Mouse (Mus musculus) brain, embryonic 14.5 days (tissue): Measurements from ENCODE around the gene Atxn1. TPM values are rescaled to one million over a fixed set of nuclear protein-coding genes. Genes with fewer than 3 reads are reported as not detected.

Experiments used
- DNase-seq: peaks from one replicate; pipeline ENCODE4 v3.0.0-alpha.2; 2011; ENCODE audit warnings: low read depth
- CTCF ChIP-seq: fragments of 200-500 bp; IDR thresholded peaks from 2 replicates; pipeline ENCODE4 v1.5.1; 2012; ENCODE audit warnings: inconsistent platforms, mild to moderate bottlenecking, moderate library complexity, borderline replicate concordance; ENCODE audit not compliant: insufficient read depth, insufficient read length; ENCODE audit errors: extremely low read depth
- POLR2A ChIP-seq: fragments of 200-500 bp; IDR thresholded peaks from 2 replicates; pipeline ENCODE4 v1.6.1; 2012; ENCODE audit warnings: mild to moderate bottlenecking, inconsistent platforms, borderline replicate concordance; ENCODE audit not compliant: poor library complexity, insufficient read depth, insufficient read length, severe bottlenecking; ENCODE audit errors: extremely low read depth
- polyA plus RNA-seq: library from polyadenylated mRNA; depleted of rRNA; stranded (reverse); fragments of >200 nt; gene quantifications from 2 replicates; pipeline ENCODE4 v1.2.3, GENCODE M21; 2012

Gene Atxn1
- polyA plus RNA-seq, 1 experiment: 11.0 TPM

GRCm38 (mm10) chr13:45637324-45637723 lies 327.5 kb downstream of the Atxn1 start:
- DNase-seq: no peak

DNA sequence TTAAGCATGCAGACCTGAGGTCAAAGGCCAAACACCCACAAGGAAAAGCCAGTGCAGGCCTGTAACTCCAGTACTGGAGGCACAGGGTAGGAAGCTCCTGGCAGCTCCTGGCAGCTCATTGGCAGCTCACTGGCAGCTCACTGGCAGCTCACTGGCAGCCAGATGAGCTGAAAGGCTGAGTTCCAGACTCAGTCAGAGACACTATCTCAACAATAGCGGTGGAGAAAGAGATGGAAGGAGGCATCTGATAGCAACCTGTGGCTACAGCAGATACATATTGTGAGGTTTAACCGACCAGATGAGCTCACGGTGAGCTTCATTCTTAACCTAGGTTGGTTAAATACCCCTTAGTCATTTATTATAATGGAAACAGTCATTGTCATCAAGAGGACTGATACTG lies 328.4 kb downstream of the Atxn1 start:
- TF ChIP-seq CTCF (no peak), POLR2A (no peak)
- peak; percentile 37 for DNase-seq

More at GRCm38 (mm10) chr13:45637324-45637723, 327.5 kb downstream of the Atxn1 start:
- TF ChIP-seq POLR2A (no peak), CTCF (peak; percentile 70; the same call in 1 of the 2 replicates)

- DNase-seq: no peak
- no peak for TF ChIP-seq POLR2A
- no peak for TF ChIP-seq CTCF
Observed at GRCm38 (mm10) chr13:45633918-45634317, 330.9 kb downstream of the Atxn1 start.

GRCm38 (mm10) chr13:45632133-45632532 lies 332.7 kb downstream of the Atxn1 start:
- no peak for DNase-seq
- TF ChIP-seq CTCF: peak; percentile 35; the same call in 1 of the 2 replicates
- TF ChIP-seq POLR2A: no peak

- TF ChIP-seq CTCF: no peak
- TF ChIP-seq POLR2A: no peak
- peak; percentile 73 for DNase-seq
Observed at GRCm38 (mm10) chr13:45630518-45631290, 334.1 kb downstream of the Atxn1 start.

DNA sequence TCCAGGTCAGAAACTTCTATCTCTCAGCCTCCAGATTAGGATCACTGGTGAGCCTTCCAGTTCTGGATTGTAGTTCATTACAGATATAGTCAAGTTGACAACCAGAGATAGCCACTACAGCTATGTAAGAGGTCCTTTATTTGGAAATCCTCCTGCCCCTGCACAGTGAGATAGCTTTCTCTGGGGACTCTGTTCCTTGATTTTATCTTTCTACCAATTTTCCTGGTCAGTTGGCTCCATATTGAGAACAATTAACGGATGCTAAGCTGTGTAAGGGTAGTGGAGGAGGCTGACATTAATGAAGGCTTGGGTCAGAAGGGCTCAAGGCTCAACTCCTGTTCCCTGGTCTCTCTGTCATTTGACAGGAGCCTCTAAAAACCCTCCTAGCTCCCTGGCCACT lies 335.1 kb downstream of the Atxn1 start:
- TF ChIP-seq POLR2A: no peak
- no peak for TF ChIP-seq CTCF
- no peak for DNase-seq

- DNase-seq: peak; percentile 59
- TF ChIP-seq POLR2A: no peak
- TF ChIP-seq CTCF: no peak
Observed at GRCm38 (mm10) chr13:45628341-45628740, 336.5 kb downstream of the Atxn1 start.

DNA sequence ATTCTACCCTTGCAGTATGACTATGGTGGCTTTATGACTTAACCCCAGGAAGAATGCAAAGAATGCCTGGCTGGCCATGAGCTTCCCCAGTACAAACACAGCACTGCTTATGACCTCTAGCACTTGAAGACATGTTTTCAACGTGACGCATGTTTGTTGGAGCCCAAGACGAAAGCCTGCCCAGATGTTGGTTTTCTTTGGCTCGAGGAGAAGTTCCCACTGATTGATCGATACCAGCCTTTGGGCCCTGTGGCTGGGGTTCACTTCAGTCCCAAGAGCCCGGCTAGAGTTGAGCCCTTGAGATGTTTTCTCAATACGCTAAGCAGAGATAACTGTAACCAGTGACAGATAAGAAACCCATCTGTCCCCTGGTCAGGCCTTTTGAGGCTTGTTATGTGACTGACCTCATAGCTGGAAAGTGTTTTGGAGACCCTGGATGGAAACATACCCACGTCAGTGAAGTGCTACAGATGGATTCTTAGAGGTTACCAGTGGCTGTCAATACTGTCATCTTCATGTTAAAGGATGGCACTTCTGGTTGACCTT lies 337.5 kb downstream of the Atxn1 start:
- no peak for DNase-seq
- TF ChIP-seq POLR2A (no peak), CTCF (no peak)

GRCm38 (mm10) chr13:45625740-45626139 lies 339.1 kb downstream of the Atxn1 start:
- no peak for DNase-seq
- TF ChIP-seq POLR2A (no peak), CTCF (no peak)

DNA sequence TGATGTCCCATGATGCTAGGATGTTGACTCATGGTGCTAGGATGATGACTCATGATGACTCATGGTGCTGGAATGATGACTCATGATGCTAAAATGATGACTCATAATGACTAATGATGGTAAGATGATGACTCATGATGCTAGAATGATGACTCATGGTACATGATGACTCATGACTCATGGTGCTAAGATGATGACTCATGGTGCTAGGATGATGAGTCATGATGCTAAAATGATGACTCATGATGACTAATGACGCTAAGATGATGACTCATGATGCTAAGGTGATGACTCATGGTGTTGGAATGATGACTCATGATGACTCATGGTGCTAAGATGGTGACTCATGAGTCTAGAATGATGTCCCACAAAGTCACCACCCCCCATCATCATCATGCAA lies 341.0 kb downstream of the Atxn1 start:
- DNase-seq: no peak

GRCm38 (mm10) chr13:45622871-45623546 lies 341.8 kb downstream of the Atxn1 start:
- no peak for TF ChIP-seq POLR2A
- TF ChIP-seq CTCF: no peak
- DNase-seq: peak; percentile 33

More for the DNA sequence above, 341.0 kb downstream of the Atxn1 start:
- no peak for TF ChIP-seq CTCF
- TF ChIP-seq POLR2A: no peak

DNA sequence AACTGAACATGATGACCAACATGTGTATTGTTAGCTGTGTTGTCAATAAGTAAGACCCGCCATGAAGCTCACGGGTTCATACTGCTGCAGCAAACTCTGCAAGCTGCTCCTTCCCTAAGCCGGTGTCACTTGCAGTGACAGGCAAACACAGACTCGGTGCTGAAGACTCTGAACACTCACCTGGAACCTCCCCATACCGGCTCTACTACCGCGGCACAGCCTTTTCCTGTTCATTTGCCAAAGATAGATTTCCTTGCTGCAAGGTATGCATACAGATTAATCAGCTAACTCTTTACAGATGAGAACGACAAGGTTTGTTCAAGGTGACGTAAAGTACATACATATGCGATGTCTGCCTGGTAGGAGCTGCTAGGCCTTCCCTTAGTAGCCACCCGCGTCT lies 344.1 kb downstream of the Atxn1 start:
- no peak for DNase-seq
- no peak for TF ChIP-seq CTCF
- TF ChIP-seq POLR2A: no peak

DNA sequence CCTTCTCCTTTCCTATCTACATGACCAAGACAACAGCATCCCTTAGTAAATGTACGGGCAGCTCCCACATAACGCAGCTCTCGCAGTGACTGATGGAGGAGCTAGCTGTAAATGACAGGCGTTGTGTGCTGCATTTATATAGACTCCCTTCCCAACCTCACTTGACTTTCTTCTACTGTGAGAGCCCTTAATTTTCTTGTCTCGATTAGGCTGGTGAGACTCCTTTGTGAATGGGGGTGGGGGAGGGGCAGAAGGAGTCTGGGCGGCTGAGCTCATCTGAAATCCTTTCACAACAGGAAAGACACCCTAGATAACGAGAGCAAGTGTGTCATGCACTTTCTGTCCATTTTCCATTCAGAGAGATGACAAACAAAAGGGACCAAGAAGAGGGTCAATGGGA lies 344.5 kb downstream of the Atxn1 start:
- DNase-seq: peak; percentile 74
- TF ChIP-seq CTCF (no peak), POLR2A (no peak)
